Mouse (Mus musculus): ENCODE results near the gene Son.

Son gene

GRCm38 (mm10) chr16:91647461-91648219 lies at the start of gene Son:
Son (plus strand) TSS chr16:91647506.
- peak; percentile 98 for DNase-seq (ENCODE audit: low spot score in 2 of 2)

GRCm38 (mm10) chr16:91597672-91598010 lies 49.7 kb upstream of the Son start, which contains the start of gene Tmem50b:
Tmem50b (minus strand) TSS chr16:91597800.
- peak; percentile 99 for DNase-seq (ENCODE audit: low spot score in 2 of 2)

GRCm38 (mm10) chr16:91599242-91599641 lies 48.1 kb upstream of the Son start:
- DNase-seq (ENCODE audit: low spot score in 2 of 2), result no peak

- no peak for DNase-seq (ENCODE audit: low spot score in 2 of 2)
These were observed 46.2 kb upstream of the Son start for GRCm38 (mm10) chr16:91601081-91601480.

GRCm38 (mm10) chr16:91601693-91602092 lies 45.6 kb upstream of the Son start:
- DNase-seq (ENCODE audit: low spot score in 2 of 2), result peak in 1 of 2 experiments; percentile 40

GRCm38 (mm10) chr16:91605156-91605555 lies 42.1 kb upstream of the Son start:
- DNase-seq (ENCODE audit: low spot score in 2 of 2), result no peak

- no peak for DNase-seq (ENCODE audit: low spot score in 2 of 2)
These were observed 40.3 kb upstream of the Son start for GRCm38 (mm10) chr16:91606958-91607357.

GRCm38 (mm10) chr16:91609501-91610245 lies 37.6 kb upstream of the Son start:
- DNase-seq (ENCODE audit: low spot score in 2 of 2), result no peak

GRCm38 (mm10) chr16:91611248-91611647 lies 36.1 kb upstream of the Son start:
- DNase-seq (ENCODE audit: low spot score in 2 of 2), result peak in 1 of 2 experiments; percentile 32

- no peak for DNase-seq (ENCODE audit: low spot score in 2 of 2)
These were observed 34.8 kb upstream of the Son start for GRCm38 (mm10) chr16:91612525-91612924.

GRCm38 (mm10) chr16:91614552-91614951 lies 32.8 kb upstream of the Son start:
- DNase-seq (ENCODE audit: low spot score in 2 of 2), result no peak

GRCm38 (mm10) chr16:91618511-91619501 lies 28.5 kb upstream of the Son start, which contains the start of gene Dnajc28:
Dnajc28 (minus strand) TSS chr16:91619026.
- DNase-seq (ENCODE audit: low spot score in 2 of 2), result peak; percentile 83 to 84

GRCm38 (mm10) chr16:91620185-91620584 lies 27.1 kb upstream of the Son start:
- DNase-seq (ENCODE audit: low spot score in 2 of 2), result peak; percentile 36 to 38

- DNase-seq (ENCODE audit: low spot score in 2 of 2), result no peak
These were observed 26.3 kb upstream of the Son start for GRCm38 (mm10) chr16:91620991-91621390.

GRCm38 (mm10) chr16:91623074-91623473 lies 24.2 kb upstream of the Son start:
- no peak for DNase-seq (ENCODE audit: low spot score in 2 of 2)

- no peak for DNase-seq (ENCODE audit: low spot score in 2 of 2)
These were observed 19.5 kb upstream of the Son start for GRCm38 (mm10) chr16:91627831-91628230.

GRCm38 (mm10) chr16:91628673-91629072 lies 18.6 kb upstream of the Son start:
- DNase-seq (ENCODE audit: low spot score in 2 of 2), result no peak

- no peak for DNase-seq (ENCODE audit: low spot score in 2 of 2)
These were observed 17.6 kb upstream of the Son start for GRCm38 (mm10) chr16:91629749-91630148.

GRCm38 (mm10) chr16:91630584-91630983 lies 16.7 kb upstream of the Son start:
- DNase-seq (ENCODE audit: low spot score in 2 of 2), result no peak

- DNase-seq (ENCODE audit: low spot score in 2 of 2), result no peak
These were observed 14.9 kb upstream of the Son start for GRCm38 (mm10) chr16:91632439-91632838.

- no peak for DNase-seq (ENCODE audit: low spot score in 2 of 2)
These were observed 14.4 kb upstream of the Son start for GRCm38 (mm10) chr16:91632940-91633339.

- no peak for DNase-seq (ENCODE audit: low spot score in 2 of 2)
These were observed 13.7 kb upstream of the Son start for GRCm38 (mm10) chr16:91633641-91634040.

Data from spleen, postnatal 36 days (tissue).